Mouse (Mus musculus): ENCODE data around the gene Nck2.
A peak's percentile ranks its signal among the peaks of the same experiment; 100 is the strongest.

The Nck2 gene

GRCm38 (mm10) chr1:43470421-43471179, 26.2 kb downstream of the Nck2 start:
- no peak for DNase-seq

GRCm38 (mm10) chr1:43471180-43472045, 27.0 kb downstream of the Nck2 start:
- DNase-seq: no peak

GRCm38 (mm10) chr1:43472046-43472649, 27.8 kb downstream of the Nck2 start:
- no peak for DNase-seq

GRCm38 (mm10) chr1:43473734-43474534, 29.6 kb downstream of the Nck2 start:
- DNase-seq: no peak

GRCm38 (mm10) chr1:43474535-43475409, 30.4 kb downstream of the Nck2 start:
- DNase-seq: no peak

GRCm38 (mm10) chr1:43477954-43478353, 33.6 kb downstream of the Nck2 start:
- DNase-seq: no peak

- no peak for DNase-seq
Measured at GRCm38 (mm10) chr1:43485204-43485603, 40.8 kb downstream of the Nck2 start.

GRCm38 (mm10) chr1:43486500-43486899, 42.1 kb downstream of the Nck2 start:
- DNase-seq: no peak

GRCm38 (mm10) chr1:43486956-43487722, 42.8 kb downstream of the Nck2 start:
- no peak for DNase-seq

- DNase-seq: no peak
Measured at GRCm38 (mm10) chr1:43489311-43489710, 44.9 kb downstream of the Nck2 start.

- no peak for DNase-seq
Measured at GRCm38 (mm10) chr1:43491506-43492269, 47.3 kb downstream of the Nck2 start.

- DNase-seq: no peak
Measured at GRCm38 (mm10) chr1:43492803-43493437, 48.5 kb downstream of the Nck2 start.

- no peak for DNase-seq
Measured at GRCm38 (mm10) chr1:43496051-43496450, 51.7 kb downstream of the Nck2 start.

- DNase-seq: no peak
Measured at GRCm38 (mm10) chr1:43496993-43497392, 52.6 kb downstream of the Nck2 start.

- no peak for DNase-seq
Measured at GRCm38 (mm10) chr1:43497951-43498350, 53.6 kb downstream of the Nck2 start.

GRCm38 (mm10) chr1:43500121-43500520, 55.7 kb downstream of the Nck2 start:
- peak; percentile 60 for DNase-seq

GRCm38 (mm10) chr1:43501143-43501919, 57.0 kb downstream of the Nck2 start:
- DNase-seq: no peak

- DNase-seq: no peak
Measured at GRCm38 (mm10) chr1:43501920-43502791, 57.8 kb downstream of the Nck2 start.

All from thymus, postnatal 25 days (tissue).